Mouse (Mus musculus) WW6 (cell line): ENCODE data around the gene Syne2.
"Not testable (repeated sequence)": the region's sequence is repeated elsewhere in the genome, so short reads cannot be mapped to it uniquely, and the experiment has no call there.

ENCODE experiments used
- DNase-seq: peaks from one replicate; pipeline ENCODE4 v3.0.0-alpha.2; 2013; ENCODE audit warnings: low read depth, low spot score

The Syne2 gene

DNA sequence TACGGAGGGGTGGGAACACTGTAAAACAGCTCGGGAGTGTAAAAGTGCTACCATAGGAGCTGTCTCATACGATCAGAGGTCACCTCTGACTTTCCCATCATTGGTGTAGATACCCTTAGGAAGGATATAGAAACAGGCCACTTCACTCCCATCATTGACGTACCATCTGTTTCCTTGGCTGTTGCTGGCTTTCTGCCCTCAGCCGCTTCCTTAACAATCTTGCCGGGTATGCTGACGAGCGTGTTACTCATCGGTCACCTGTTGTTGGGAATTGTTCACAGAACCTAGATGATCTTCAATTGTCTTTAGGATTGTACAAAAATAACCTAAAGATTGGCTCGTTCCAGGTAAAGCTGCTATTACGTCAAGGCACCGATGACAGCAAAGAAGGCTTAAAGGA, 284.7 kb downstream of the Syne2 start:
- DNase-seq, result no peak

DNA sequence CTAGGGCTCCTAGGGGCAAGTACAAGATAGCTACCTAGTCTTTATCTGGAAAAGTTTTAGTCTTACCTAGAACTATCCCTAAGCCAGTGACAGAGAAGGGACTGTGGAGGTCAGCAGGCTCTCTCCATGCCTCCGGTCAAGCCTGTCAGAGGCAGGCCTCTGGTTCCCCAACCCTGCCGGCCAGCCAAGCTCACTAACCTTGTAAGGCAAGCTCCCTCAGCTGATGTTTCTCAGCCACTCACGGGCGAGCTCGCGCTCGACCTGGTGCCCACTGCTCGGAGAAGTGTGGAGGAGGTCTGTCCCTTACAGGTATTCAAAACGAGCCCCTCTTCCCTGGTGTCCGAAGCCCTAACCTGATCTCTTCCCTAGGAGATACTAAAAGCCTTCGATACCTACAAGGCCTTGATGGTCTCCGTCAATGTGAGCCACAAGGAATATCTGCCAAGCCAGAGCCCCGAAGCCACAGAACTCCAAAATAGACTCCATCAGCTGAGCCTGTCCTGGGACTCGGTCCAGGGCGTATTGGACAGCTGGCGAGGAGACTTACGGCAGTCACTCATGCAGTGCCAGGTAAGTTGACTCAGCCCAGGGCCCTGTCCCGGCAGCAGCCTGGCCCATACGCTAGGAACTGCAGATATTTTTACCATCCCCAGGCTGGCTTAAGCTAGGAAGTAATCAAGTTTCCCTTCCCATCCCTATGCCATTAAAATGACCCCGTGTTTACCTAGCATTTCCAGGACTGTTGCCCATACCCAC, 286.8 kb downstream of the Syne2 start:
- no peak for DNase-seq

DNA sequence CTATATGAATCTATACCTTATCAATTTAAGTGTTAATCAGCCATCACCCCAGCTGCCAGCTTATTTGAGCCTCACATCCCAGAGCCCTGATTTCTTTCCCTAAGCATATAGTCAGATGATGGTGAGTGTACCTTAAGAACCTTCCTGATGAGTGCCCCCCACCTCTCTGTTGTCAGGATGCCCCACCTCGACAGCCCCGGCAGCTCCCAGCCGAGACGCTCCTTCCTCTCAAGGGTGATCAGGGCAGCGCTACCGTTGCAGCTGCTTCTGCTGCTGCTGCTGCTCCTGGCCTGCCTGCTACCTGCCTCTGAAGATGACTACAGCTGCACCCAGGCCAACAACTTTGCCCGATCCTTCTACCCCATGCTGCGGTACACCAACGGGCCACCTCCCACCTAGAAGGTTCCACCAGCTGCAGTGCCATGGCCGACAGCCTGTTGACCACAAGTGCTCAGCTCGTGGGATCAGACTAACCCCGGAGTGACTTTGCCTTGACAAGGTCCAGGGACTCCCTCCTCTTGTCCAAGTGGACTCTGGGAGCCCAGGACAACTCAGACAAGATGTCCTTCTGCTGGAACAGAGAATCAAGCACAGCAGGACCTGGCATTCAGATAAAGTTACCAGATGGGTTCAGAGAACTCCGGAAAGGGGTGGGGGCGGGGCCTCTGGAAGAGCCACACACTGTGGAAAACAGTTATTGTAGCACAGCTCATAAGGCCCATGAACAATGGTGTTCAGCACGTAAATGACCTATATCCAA, 291.9 kb downstream of the Syne2 start:
- DNase-seq, result no peak

DNA sequence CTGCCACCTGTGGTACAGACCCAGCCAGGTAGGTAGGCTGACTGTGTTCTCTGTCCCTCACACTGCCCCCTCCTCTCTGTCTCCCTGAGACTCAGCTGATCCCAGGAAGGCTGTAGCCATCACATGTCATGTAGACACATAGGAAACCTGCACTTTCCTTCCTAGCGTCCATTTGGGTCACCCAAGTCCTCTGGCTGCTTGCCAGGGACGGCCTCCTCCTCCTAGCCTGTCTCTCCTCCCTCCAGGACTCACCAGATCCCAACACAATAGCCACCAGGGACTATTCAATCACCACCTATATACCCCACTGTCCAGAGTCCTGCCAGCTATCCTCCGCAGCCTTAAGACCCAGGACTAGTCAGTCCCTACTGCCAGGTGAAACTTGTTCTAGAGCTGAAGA, 293.1 kb downstream of the Syne2 start:
- DNase-seq, result no peak

DNA sequence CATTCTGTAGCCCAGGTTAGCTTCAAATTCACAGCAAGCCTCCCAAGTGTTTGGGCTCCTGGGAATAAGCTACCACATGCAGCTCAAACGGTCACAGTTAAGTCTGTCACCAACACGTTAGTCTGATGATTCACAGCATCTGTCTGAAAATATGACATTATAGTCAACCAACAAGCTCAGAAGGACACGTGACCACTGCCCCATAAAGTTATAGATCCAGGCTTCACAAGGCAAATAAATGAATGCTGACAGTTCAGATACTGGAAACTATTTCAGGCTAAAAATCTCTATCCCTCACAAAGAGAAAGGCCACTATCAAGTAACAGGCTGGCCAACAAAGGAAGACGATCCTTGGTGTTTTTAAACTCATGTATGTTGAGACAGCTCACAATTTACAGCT, 298.6 kb downstream of the Syne2 start:
- DNase-seq, result no peak

DNA sequence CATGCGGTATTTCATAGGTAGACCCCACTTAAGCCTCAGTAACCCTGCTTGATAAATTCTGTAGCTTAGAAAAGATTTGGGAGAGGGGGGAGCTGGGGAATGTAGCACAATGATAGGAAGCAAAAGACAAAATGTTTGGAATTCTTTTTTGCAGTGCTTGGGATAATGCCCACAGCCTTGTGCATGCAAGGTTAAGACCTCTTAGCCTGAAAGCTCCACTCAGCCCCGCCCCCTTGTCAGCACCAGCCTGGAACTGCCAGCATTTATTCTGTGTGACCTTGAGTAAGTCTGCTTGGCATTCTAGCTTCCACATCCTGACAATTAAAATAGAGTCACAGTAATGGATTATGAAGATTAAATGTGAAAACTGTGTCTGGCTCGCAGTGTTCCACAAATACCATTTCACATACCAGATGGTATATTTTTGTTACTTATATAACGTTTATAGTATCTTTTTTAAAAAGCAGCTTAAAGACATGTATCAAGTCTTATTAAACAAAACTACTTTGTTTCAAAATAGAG, 299.8 kb downstream of the Syne2 start:
- no peak for DNase-seq

DNA sequence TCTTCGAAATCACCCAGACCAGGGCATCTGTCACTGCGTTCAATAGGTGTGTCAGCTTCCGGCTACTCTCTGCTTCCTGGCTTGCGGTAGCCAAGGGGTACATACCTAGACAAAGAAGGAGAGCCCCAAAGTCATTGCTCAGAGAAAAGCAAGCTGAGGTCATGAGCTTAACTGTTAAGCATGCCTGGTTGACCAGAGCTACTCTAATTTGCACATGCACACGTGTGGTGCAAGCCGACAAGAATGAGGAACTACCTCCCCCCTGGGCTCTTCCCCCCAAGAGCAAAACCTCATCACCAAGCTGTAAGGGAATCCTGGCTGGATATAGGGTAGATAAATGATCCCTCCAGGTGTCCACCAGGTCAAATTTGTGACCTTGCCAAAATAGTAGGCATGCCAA, 305.3 kb downstream of the Syne2 start:
- DNase-seq, result no peak

DNA sequence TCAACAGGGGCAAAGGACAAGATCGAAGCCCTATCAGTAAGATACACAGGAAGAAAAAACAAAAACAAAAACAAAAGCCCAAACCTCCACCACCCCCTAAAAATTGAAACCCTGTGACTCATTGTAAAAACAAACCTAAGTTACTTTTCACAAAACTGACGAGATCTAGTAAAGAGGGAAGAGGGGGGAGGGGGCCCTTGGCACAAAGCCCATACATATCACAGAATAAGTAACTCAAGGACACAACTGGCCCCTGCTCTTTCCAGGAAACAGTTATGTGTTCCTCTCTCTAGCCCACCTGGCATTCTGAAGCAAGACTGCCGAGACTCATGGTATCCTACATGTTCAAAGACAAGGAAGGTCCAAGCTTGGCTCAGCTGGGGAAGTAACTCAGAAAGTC, 310.4 kb downstream of the Syne2 start:
- no peak for DNase-seq

DNA sequence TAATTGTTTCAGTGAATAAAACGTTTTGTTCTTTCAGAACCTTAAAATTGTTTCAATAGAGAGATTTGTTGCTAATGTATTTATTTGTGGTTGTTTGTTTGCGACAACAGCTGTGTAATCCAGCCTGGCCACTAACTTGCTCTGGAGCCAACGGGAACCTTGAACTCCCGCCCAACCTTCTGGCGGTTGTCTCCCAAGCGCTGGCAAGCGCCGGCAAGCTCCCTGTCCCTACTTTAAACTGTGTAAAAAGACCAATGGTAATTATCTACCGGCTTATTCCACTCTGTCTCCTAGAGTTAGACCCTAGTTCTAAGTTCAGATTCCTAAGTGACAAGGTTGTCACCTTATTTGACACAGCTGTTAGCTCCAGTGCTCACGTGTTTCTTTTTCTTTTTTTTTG, 310.9 kb downstream of the Syne2 start:
- DNase-seq, result no peak

DNA sequence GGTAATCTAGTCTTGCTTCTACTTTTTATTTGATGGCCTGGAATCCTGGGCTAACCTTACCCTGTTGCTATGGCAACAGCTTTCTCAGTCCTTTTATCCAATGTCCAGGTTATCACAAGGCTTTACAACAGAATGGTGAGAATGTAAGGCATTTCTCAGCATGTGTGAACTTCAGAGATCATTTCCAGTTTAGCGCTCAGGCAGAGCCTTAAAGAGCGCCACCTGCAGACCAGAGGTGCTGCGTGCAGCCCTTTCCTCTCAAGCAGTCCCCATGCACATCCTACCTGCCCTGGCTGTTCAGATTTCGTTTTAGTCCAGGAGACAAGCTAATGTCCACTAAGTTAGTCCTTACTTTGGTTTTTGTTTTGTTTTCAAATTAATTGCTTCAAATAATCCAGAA, 312.3 kb downstream of the Syne2 start:
- peak; percentile 36 for DNase-seq

DNA sequence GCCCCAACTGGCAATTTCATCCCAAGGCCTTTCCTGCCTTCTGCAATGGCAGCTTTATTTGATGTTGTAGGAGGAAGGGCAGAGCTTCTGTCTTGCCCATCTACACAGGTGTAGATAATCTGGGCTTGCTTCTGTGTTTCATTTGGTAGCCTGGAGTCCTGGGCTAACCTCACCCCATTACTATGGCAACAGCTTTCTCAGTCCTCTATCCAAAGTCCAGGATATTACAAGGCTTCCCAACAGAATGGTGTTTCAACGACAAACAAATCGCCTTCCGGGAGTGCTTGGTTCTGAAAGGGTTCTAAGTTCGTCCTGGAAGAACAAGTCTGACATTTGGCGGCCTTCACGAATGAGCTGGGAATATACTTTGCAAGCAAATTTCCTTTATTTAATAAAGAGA, 313.0 kb downstream of the Syne2 start:
- no peak for DNase-seq

DNA sequence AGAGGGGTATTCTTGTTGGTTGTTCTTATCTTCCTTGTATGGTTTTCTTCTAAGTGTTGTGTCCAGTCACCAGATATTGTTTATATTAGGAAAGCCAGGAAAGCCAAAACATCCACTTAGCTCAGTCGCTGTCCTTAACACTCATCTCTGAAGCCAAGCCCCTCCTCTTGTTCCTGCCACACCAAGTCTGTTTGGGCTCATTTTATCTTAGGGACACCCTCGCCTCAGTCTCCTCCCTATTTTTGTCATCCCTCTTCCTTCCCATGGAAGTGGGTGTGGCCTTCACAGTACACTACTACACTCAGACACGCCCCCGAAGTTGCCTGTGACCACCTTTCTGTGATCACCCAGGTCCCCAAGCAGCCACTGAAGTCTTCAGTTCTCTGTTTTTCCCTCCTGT, 314.7 kb downstream of the Syne2 start:
- no peak for DNase-seq

DNA sequence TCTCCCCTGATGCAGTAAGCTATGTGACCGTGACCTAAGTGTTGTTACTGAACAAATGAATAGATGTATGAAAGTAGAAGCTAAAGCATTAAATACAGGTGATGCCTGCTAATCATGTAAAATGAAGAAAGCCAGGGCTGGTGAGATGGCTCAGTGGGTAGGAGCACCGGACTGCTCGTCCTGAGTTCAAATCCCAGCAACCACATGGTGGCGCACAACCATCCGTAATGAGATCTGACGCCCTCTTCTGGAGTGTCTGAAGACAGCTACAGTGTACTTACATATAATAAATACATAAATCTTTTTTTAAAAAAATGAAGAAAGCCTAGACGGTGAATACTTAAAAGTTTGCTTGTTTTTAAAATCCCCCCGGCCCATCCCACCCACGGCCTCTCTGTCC, 315.1 kb downstream of the Syne2 start:
- DNase-seq, result not testable (repeated sequence)

DNA sequence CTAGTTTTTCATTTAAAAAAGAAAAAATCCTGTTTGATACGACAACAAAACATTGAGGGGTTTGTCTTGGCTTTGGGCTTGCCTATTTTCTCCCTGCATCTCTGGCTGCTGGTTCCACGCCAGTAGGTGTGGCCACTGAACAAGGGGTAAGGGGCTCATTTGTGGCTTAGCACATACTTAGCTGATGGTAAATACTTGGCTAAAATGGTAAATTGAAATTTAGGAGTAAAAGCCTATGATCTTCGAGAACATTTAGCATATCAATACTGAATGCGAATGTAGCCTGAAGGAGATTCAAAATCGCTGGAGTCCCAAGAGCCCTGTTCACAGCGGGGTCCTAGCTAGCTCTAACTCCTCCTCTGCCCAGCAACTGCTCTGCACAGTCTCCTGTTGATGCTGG, 318.8 kb downstream of the Syne2 start:
- DNase-seq, result no peak

DNA sequence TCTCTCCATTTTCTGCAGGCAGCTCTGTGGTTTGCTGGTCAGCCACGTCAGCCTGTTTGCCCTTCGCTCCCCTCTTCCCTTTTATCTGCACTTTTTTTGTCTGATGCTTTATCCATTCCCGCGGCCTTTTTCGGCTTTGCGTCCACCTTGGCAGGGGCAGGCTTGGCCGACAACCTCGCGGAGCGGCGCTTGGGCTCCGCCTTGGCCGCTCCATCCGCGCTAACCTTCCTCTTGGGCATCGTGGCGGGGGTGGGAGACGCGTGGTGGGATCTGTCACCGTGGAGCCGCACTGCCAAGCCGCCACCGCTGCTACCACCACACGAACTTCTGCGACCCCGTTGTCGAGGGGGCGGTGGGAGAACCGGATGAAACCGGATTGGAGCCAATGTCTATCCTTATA, 334.5 kb downstream of the Syne2 start:
- not testable (repeated sequence) for DNase-seq
